Mouse (Mus musculus) bone marrow macrophage, adult 2 months (primary cell): ENCODE measurements at regions not wholly inside any gene's neighbourhood (a gene's known extent, or its start where the extent isn't known, plus 50 kb on each side); places are given as distances from the start of the nearest gene placed in this dataset.

Experiments used
- CTCF ChIP-seq: IDR thresholded peaks from 2 replicates; pipeline ENCODE4 v1.5.1; 2012; ENCODE audit warnings: low read depth, mild to moderate bottlenecking, low read length, moderate library complexity
- POLR2A ChIP-seq: IDR thresholded peaks from 2 replicates; pipeline ENCODE4 v1.6.1; 2012; ENCODE audit warnings: mild to moderate bottlenecking, low read depth, low read length, borderline replicate concordance

DNA sequence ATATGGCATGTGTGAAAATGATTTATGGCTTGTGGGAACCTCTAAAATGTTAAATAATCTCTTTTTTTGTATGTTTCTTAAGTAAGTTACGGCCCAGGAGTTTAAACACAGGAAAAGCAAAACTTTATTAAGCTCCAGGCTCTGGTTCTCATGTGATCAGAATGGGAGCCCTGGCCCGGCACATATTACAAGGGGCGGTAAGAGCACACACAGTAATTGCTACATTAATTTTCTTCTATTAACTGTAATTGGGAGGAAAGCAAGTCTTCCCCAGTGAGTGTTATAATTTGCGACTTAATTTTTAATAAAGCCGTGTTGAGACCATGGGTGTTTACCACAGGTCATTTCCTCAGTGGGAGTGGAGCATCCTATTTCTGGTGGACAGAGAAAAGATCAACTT, 520.1 kb downstream of the Hs3st4 start:
- TF ChIP-seq CTCF (no peak), POLR2A (no peak)
